Mouse (Mus musculus): ENCODE measurements at regions not wholly inside any gene's neighbourhood (a gene's known extent, or its start where the extent isn't known, plus 50 kb on each side); places are given as distances from the start of the nearest gene placed in this dataset.

GRCm38 (mm10) chr1:183619451-183620059 is 201.5 kb downstream of the Hhipl2 start:
- no peak for DNase-seq (ENCODE audit: extremely low read depth, insufficient read length, low spot score)

- DNase-seq (ENCODE audit: extremely low read depth, insufficient read length, low spot score), result no peak
Measured at GRCm38 (mm10) chr1:183622341-183622740, 204.3 kb downstream of the Hhipl2 start.

- DNase-seq (ENCODE audit: extremely low read depth, insufficient read length, low spot score), result no peak
Measured at GRCm38 (mm10) chr1:183624266-183624665, 206.3 kb downstream of the Hhipl2 start.

- no peak for DNase-seq (ENCODE audit: extremely low read depth, insufficient read length, low spot score)
Measured at GRCm38 (mm10) chr1:183633810-183634209, 215.8 kb downstream of the Hhipl2 start.

- no peak for DNase-seq (ENCODE audit: extremely low read depth, insufficient read length, low spot score)
Measured at GRCm38 (mm10) chr1:183634836-183635235, 216.8 kb downstream of the Hhipl2 start.

- no peak for DNase-seq (ENCODE audit: extremely low read depth, insufficient read length, low spot score)
Measured at GRCm38 (mm10) chr1:183637214-183637613, 219.2 kb downstream of the Hhipl2 start.

GRCm38 (mm10) chr1:183639332-183639731 is 221.3 kb downstream of the Hhipl2 start:
- DNase-seq (ENCODE audit: extremely low read depth, insufficient read length, low spot score), result no peak

- DNase-seq (ENCODE audit: extremely low read depth, insufficient read length, low spot score), result no peak
Measured at GRCm38 (mm10) chr1:183640568-183640967, 222.6 kb downstream of the Hhipl2 start.

- DNase-seq (ENCODE audit: extremely low read depth, insufficient read length, low spot score), result no peak
Measured at GRCm38 (mm10) chr1:183644001-183644400, 226.0 kb downstream of the Hhipl2 start.

GRCm38 (mm10) chr1:183653878-183654277 is 235.9 kb downstream of the Hhipl2 start:
- no peak for DNase-seq (ENCODE audit: extremely low read depth, insufficient read length, low spot score)

GRCm38 (mm10) chr1:183657043-183657442 is 239.0 kb downstream of the Hhipl2 start:
- DNase-seq (ENCODE audit: extremely low read depth, insufficient read length, low spot score), result peak; percentile 37

GRCm38 (mm10) chr1:183660541-183660940 is 242.5 kb downstream of the Hhipl2 start:
- DNase-seq (ENCODE audit: extremely low read depth, insufficient read length, low spot score), result no peak

- no peak for DNase-seq (ENCODE audit: extremely low read depth, insufficient read length, low spot score)
Measured at GRCm38 (mm10) chr1:183662369-183663043, 244.5 kb downstream of the Hhipl2 start.

GRCm38 (mm10) chr1:183669271-183669670 is 251.3 kb downstream of the Hhipl2 start:
- DNase-seq (ENCODE audit: extremely low read depth, insufficient read length, low spot score), result no peak

- no peak for DNase-seq (ENCODE audit: extremely low read depth, insufficient read length, low spot score)
Measured at GRCm38 (mm10) chr1:183669674-183670073, 251.7 kb downstream of the Hhipl2 start.

GRCm38 (mm10) chr1:183670542-183670941 is 252.5 kb downstream of the Hhipl2 start:
- DNase-seq (ENCODE audit: extremely low read depth, insufficient read length, low spot score), result no peak

GRCm38 (mm10) chr1:183671541-183671940 is 253.5 kb downstream of the Hhipl2 start:
- peak; percentile 20 for DNase-seq (ENCODE audit: extremely low read depth, insufficient read length, low spot score)

- DNase-seq (ENCODE audit: extremely low read depth, insufficient read length, low spot score), result no peak
Measured at GRCm38 (mm10) chr1:183672521-183672920, 254.5 kb downstream of the Hhipl2 start.

GRCm38 (mm10) chr1:183677585-183677984 is 259.6 kb downstream of the Hhipl2 start:
- DNase-seq (ENCODE audit: extremely low read depth, insufficient read length, low spot score), result no peak

GRCm38 (mm10) chr1:183679949-183680348 is 261.9 kb downstream of the Hhipl2 start:
- peak; percentile 50 for DNase-seq (ENCODE audit: extremely low read depth, insufficient read length, low spot score)

- DNase-seq (ENCODE audit: extremely low read depth, insufficient read length, low spot score), result no peak
Measured at GRCm38 (mm10) chr1:183686056-183686455, 268.0 kb downstream of the Hhipl2 start.

- DNase-seq (ENCODE audit: extremely low read depth, insufficient read length, low spot score), result no peak
Measured at GRCm38 (mm10) chr1:183692756-183693155, 274.7 kb downstream of the Hhipl2 start.

Measured in 3134 (cell line).